Mouse (Mus musculus): ENCODE results near the gene Bche. TPM values are rescaled to one million over a fixed set of nuclear protein-coding genes. Genes with fewer than 3 reads are reported as not detected.

The Bche gene
- polyA plus RNA-seq, 1 experiment from 2014 or later, result 2.4 TPM

DNA sequence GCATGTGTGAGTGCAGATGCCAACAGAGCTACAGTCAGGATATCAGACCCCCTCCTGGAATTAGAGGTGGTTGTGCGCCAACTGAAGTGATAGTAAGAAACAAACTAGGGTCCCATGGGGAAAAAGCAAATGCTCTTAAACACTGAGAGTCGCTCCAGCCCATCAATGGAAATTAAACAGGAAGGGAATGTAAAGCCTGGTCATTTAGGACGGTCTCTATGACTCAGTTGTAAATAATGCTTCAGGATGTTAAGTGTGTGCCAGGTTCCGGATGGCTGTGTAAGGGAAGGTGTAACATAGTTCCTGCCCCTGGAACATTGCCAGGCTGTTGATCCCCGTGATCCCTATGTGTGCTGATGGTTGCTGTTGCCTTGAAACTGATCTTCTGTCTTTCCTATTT lies 40.0 kb downstream of the Bche start:
- ATAC-seq (ENCODE audit: low FRiP score), result no peak
- Histone ChIP-seq H3K27ac (replicated peaks) (no peak overlapping the region), H3K4me3 (replicated peaks) (no peak overlapping the region), H3K9me3 (replicated peaks) (no peaks in the 10 kb centered on the region), H3K27me3 (replicated peaks) (no peaks in the 10 kb centered on the region), H3K4me1 (no peaks in the 10 kb centered on the region), H3K9ac (replicated peaks) (no peak overlapping the region), H3K36me3 (no peaks in the 10 kb centered on the region), H3K4me2 (no peak overlapping the region)
- 78% methylated on average over 5 of the region's 5 CpGs for WGBS

- no peak for ATAC-seq (ENCODE audit: low FRiP score)
- Histone ChIP-seq H3K4me2 (no peak overlapping the region), H3K4me1 (no peaks in the 10 kb centered on the region), H3K9me3 (replicated peaks) (no peaks in the 10 kb centered on the region), H3K27me3 (replicated peaks) (no peaks in the 10 kb centered on the region), H3K36me3 (no peaks in the 10 kb centered on the region), H3K4me3 (replicated peaks) (no peak overlapping the region), H3K9ac (replicated peaks) (no peak overlapping the region), H3K27ac (replicated peaks) (no peak overlapping the region)
- 96% methylated on average over 3 of the region's 3 CpGs for WGBS
These were observed 40.7 kb downstream of the Bche start for GRCm38 (mm10) chr3:73667245-73668131.

DNA sequence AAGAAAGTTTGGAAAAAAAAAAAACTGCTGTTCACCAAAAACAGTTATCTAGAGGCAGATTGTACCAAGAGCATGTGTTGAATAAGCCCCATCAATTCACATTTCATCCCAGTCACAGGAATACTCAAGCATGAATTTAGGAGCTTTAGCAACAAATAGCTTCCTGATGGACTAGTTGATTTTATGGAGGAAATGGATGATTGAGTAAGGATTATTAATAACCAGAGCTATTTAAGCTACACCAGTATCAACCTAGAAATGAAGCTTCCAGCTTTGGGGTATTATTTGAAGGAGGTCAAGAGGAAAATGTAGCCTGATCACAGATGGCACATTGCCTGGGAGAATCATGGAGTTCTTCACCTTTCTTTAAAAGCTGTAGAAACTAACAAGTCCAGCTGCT lies 57.9 kb downstream of the Bche start:
- H3K27ac ChIP-seq (replicated peaks), result no peak overlapping the region
- H3K36me3 ChIP-seq, result no peaks in the 10 kb centered on the region
- 0 out of 2 replicates have a peak, but pooled peaks cover 3% of the 10 kb centered on the region for H3K9me3 ChIP-seq (replicated peaks)
- no peaks in the 10 kb centered on the region for H3K4me1 ChIP-seq
- ATAC-seq (ENCODE audit: low FRiP score), result no peak
- no peak overlapping the region for H3K4me3 ChIP-seq (replicated peaks)
- no peak overlapping the region for H3K4me2 ChIP-seq
- no peaks in the 10 kb centered on the region for H3K27me3 ChIP-seq (replicated peaks)
- H3K9ac ChIP-seq (replicated peaks), result no peak overlapping the region

DNA sequence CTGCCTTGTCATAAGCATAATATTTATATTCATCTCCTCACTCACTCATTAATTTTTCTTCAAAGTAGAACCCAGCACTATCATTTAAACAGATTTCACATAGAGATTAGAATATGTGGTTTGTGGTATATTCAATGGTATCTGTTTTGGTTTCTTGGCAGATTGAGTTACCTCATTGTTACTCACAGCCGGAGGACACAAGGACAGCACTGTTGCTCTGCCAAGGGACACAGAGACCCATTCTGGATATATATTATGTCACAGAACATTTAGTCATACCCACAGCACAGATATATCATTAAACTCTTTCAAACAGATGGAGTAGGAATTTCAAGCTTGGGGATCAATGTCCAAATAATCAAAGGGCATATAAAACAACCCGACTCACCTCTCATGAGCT lies 61.2 kb downstream of the Bche start:
- Histone ChIP-seq H3K4me1 (no peaks in the 10 kb centered on the region), H3K36me3 (no peaks in the 10 kb centered on the region), H3K4me3 (replicated peaks) (no peak overlapping the region), H3K4me2 (no peak overlapping the region), H3K27me3 (replicated peaks) (no peaks in the 10 kb centered on the region), H3K9me3 (replicated peaks) (no peaks in the 10 kb centered on the region), H3K27ac (replicated peaks) (no peak overlapping the region), H3K9ac (replicated peaks) (no peak overlapping the region)
- WGBS, result 90% methylated on average over 2 of the region's 2 CpGs
- ATAC-seq (ENCODE audit: low FRiP score), result no peak

- Histone ChIP-seq H3K27ac (replicated peaks) (no peak overlapping the region), H3K27me3 (replicated peaks) (no peaks in the 10 kb centered on the region), H3K9me3 (replicated peaks) (no peaks in the 10 kb centered on the region), H3K4me2 (no peak overlapping the region), H3K4me1 (no peaks in the 10 kb centered on the region), H3K4me3 (replicated peaks) (no peak overlapping the region), H3K36me3 (no peaks in the 10 kb centered on the region), H3K9ac (replicated peaks) (no peak overlapping the region)
- 83% methylated on average over 2 of the region's 2 CpGs for WGBS
- ATAC-seq (ENCODE audit: low FRiP score), result no peak
These were observed 96.8 kb downstream of the Bche start for GRCm38 (mm10) chr3:73611421-73611820.

DNA sequence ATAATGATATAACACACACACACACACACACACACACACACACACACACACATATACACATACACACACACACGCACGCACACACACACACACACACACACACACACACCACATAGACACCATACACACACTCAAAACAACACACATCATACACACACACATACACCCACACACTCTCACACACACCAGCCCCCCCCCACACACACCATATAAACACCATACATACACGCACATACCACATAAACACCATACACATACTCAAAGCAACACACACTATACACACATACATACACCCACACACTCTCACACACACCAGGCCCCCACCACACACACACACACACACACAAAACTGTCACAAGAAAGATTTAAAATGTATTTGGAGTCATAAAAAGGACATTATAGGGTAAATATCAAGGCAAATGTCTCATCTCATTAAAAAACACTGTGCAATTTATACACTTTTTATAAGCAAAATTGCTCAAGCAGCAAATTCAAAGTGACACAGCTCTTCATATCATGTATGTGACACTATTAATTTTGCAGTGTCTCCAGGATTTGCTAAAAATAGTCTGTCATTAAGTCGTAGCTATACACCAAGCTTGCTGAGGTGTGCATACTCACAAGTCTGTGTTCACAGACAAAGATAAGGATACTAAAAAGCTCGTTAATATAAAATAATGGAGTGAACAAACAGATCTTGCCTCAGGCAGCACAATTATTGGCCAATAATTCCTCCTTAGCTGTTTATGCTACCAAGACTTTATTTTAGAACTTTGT lies 116.3 kb downstream of the Bche start:
- no peak overlapping the region for H3K4me3 ChIP-seq (replicated peaks)
- WGBS, result 71% methylated on average over 5 of the region's 5 CpGs
- H3K9me3 ChIP-seq (replicated peaks), result no peaks in the 10 kb centered on the region
- H3K4me2 ChIP-seq, result no peak overlapping the region
- no peaks in the 10 kb centered on the region for H3K27me3 ChIP-seq (replicated peaks)
- ATAC-seq (ENCODE audit: low FRiP score), result no peak
- H3K27ac ChIP-seq (replicated peaks), result no peak overlapping the region
- no peaks in the 10 kb centered on the region for H3K4me1 ChIP-seq
- H3K36me3 ChIP-seq, result no peaks in the 10 kb centered on the region
- H3K9ac ChIP-seq (replicated peaks), result no peak overlapping the region
